Mouse (Mus musculus) testis, adult 2 months (tissue): ENCODE data around the gene Ccsap.

Source experiments
- CTCF ChIP-seq: fragments of 200-500 bp; IDR thresholded peaks from 2 replicates; pipeline ENCODE4 v1.5.1; 2012; ENCODE audit warnings: low read depth, mild to moderate bottlenecking, inconsistent platforms, low read length, moderate library complexity; ENCODE audit not compliant: control insufficient read depth, insufficient read depth, insufficient replicate concordance
- POLR2A ChIP-seq: fragments of 200-500 bp; IDR thresholded peaks from 2 replicates; pipeline ENCODE4 v1.6.1; 2012; ENCODE audit warnings: low read depth, mild to moderate bottlenecking, inconsistent platforms, low read length, moderate library complexity; ENCODE audit not compliant: control insufficient read depth

DNA sequence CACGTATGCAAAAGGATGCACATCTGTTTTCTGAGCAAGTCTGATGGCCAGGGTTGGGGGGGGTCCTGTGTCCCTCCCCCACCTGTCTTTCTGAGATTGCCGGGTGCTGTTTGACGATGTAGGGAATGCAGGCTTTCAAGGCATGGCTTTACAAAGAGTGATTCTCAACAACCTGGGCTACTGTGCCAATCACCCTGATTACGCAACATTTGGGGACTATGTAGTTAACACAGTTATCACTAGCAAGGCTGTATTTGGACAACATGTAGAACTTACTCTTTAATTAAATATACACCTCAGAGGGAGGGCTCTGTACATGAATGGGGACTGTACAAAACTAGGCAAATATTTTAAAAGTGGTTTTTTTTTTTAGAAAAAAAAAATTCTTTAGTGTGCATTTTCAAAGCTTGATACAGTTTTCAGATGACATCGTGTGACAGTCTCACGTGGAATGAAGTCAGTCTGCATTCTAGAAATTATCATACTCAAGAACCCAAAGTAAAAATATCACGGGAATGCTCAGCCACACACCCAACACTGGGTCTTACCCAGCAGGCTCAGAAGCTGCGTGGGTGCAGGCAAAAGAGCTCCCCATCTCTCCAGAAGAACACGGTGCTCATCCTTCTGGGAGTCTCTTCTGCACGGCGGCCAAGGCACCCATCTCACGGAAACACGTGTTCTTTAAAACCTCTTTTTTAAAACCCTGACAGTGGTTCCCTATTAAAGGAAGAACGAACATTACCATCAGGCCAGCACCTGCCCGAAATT is 19.2 kb downstream of the Ccsap start:
- no peak for TF ChIP-seq CTCF
- TF ChIP-seq POLR2A: no peak
